In genomic region chr11:85833761-85834385, GRCm38 (mm10) we compare ENCODE assay signal across 9 mouse cellular contexts. TPM values are rescaled to one million over a fixed set of nuclear protein-coding genes. Genes with fewer than 3 reads are reported as not detected.
DNase-seq lines count a peak whose midpoint lies in the region; ATAC-seq and TF ChIP-seq lines count a peak whose summit lies in the region.
"Had no signal": no experiment of that assay in that cellular context is flagged by ENCODE, and none has a peak within 500 bp of the region (broad histone marks: within the 10 kb centered on the region; RNA-seq: fewer than 3 reads in every experiment).

No protein-coding gene starts in this region.

- no peaks in the 10 kb centered on the region for H3K4me1 ChIP-seq in kidney, adult 2 months (ENCODE audit: control insufficient read depth, insufficient read depth, low read length)
- peaks cover 3% of the 10 kb centered on the region; the same call in 1 of the 2 replicates for H3K4me1 ChIP-seq in embryonic fibroblast, embryonic 13.5 days (ENCODE audit: control insufficient read depth, insufficient read depth, low read length)
- peaks cover 38% of the 10 kb centered on the region for H3K4me1 ChIP-seq in neural tube, embryonic 11.5 days (ENCODE audit: control insufficient read depth, insufficient read depth, low read length)

- no peak for TF ChIP-seq CTCF in kidney, adult 2 months (conservative IDR thresholded peaks at IDR 0.05; ENCODE audit: insufficient read depth, insufficient read length, low read depth, low read length)
- TF ChIP-seq CTCF in embryonic fibroblast, embryonic 13.5 days (IDR thresholded peaks at IDR 0.05; ENCODE audit: borderline replicate concordance, insufficient read depth, low read length), result no peak

- H3K9ac ChIP-seq in neural tube, embryonic 11.5 days (ENCODE audit: low read length), result peak overlapping the region; percentile 57

- no peaks in the 10 kb centered on the region for H3K27me3 ChIP-seq in kidney, adult 2 months (replicated peaks; ENCODE audit: control insufficient read depth, insufficient read depth, low read length)
- H3K27me3 ChIP-seq in neural tube, embryonic 11.5 days (ENCODE audit: control insufficient read depth, insufficient read depth, low read length), result peaks cover 98% of the 10 kb centered on the region

- H3K27ac ChIP-seq in kidney, adult 2 months (ENCODE audit: insufficient read depth, low read depth, low read length), result peak overlapping the region; percentile 22
- no peak overlapping the region for H3K27ac ChIP-seq in embryonic fibroblast, embryonic 13.5 days (ENCODE audit: insufficient read depth, low read length)
- H3K27ac ChIP-seq in neural tube, embryonic 11.5 days (ENCODE audit: low read depth, low read length), result no peak overlapping the region

- peak; percentile 47 for DNase-seq in kidney, adult 2 months
- no peak for DNase-seq in kidney, adult 9 months
- DNase-seq in kidney, postnatal 10 days, result peak; percentile 60
- peak; percentile 52 for DNase-seq in neural tube, embryonic 11.5 days (ENCODE audit: low spot score)
- DNase-seq in gastrocnemius, postnatal 4 days (ENCODE audit: low spot score in 2 of 2), result no peak
- DNase-seq in left cerebral cortex, adult 9 months (ENCODE audit: low spot score in 2 of 2), result no peak
- DNase-seq in gastrocnemius, adult 18-20 months (ENCODE audit: low spot score), result no peak

- H3K4me3 ChIP-seq in kidney, adult 2 months (ENCODE audit: insufficient read depth, low read depth, low read length), result peak overlapping the region; percentile 81
- H3K4me3 ChIP-seq in embryonic fibroblast, embryonic 13.5 days (ENCODE audit: insufficient read depth, low read length), result peak overlapping the region; percentile 58
- H3K4me3 ChIP-seq in neural tube, embryonic 11.5 days (ENCODE audit: low read depth, low read length), result peak overlapping the region; percentile 46

- H3K4me2 ChIP-seq in neural tube, embryonic 11.5 days (ENCODE audit: low read depth), result peak overlapping the region; percentile 90

- 22% methylated on average over 11 of the region's 11 CpGs for WGBS in kidney, adult 2 months
- under 1% methylated on average over 11 of the region's 11 CpGs for WGBS in neural tube, embryonic 11.5 days

- TF ChIP-seq POLR2A in kidney, adult 2 months (IDR thresholded peaks at IDR 0.05; ENCODE audit: low read depth, low read length), result no peak
- TF ChIP-seq POLR2A in embryonic fibroblast, embryonic 13.5 days (IDR thresholded peaks at IDR 0.05; ENCODE audit: low read depth, low read length), result no peak

- no peaks in the 10 kb centered on the region for H3K9me3 ChIP-seq in neural tube, embryonic 11.5 days (ENCODE audit: control insufficient read depth, low read length)

- ATAC-seq in neural tube, embryonic 11.5 days (ENCODE audit: insufficient read depth, low FRiP score, low TSS enrichment), result no peak

- peaks cover 2% of the 10 kb centered on the region; the same call in 1 of the 2 replicates for H3K36me3 ChIP-seq in kidney, adult 2 months (ENCODE audit: control insufficient read depth, insufficient read depth, low read length)
- no peaks in the 10 kb centered on the region for H3K36me3 ChIP-seq in neural tube, embryonic 11.5 days (ENCODE audit: control insufficient read depth, insufficient read depth, low read length)
- H3K36me3 ChIP-seq: G1E had no signal

RNA-seq across cellular contexts. Expression of gene Tbx2, which starts 1.5 kb away (rescaled TPM):
- polyA plus RNA-seq in kidney, adult 2 months (2012; rRNA removed), result 58.5 and 66.9 TPM in 2 replicates
- 2.2 and 3.0 TPM in 2 replicates for polyA plus RNA-seq in embryonic fibroblast, embryonic 13.5 days (2011; ENCODE audit: insufficient read length, low read depth, missing spikeins)
- polyA plus RNA-seq in neural tube, embryonic 11.5 days (2014; fragmentation: Nextera tagmentation; extraction: Ambion mirVana), result 4.0 and 4.7 TPM in 2 replicates
- 10 to 100 TPM; 17.1 to 20.8 TPM for total RNA-seq in gastrocnemius, postnatal 4 days (2021)
- 1 to 10 TPM; 1.3 to 1.7 TPM for total RNA-seq in gastrocnemius, adult 18-20 months (2021)

RNA-seq across cellular contexts. Expression of gene Gm11444, which starts 16.3 kb away (rescaled TPM):
- not detected in 2 replicates for polyA plus RNA-seq in kidney, adult 2 months (2012; rRNA removed)
- polyA plus RNA-seq in embryonic fibroblast, embryonic 13.5 days (2011; ENCODE audit: insufficient read length, low read depth, missing spikeins), result not detected in 2 replicates
- polyA plus RNA-seq in neural tube, embryonic 11.5 days (2014; fragmentation: Nextera tagmentation; extraction: Ambion mirVana), result not detected in 2 replicates
- not detected for total RNA-seq in gastrocnemius, postnatal 4 days (2021)
- not detected for total RNA-seq in gastrocnemius, adult 18-20 months (2021)
- total RNA-seq: G1E had no signal
- polyA plus RNA-seq: G1E had no signal

RNA-seq across cellular contexts. Expression of gene Tbx4, which starts 52.3 kb away (rescaled TPM):
- 0.08 TPM in 2 replicates for polyA plus RNA-seq in kidney, adult 2 months (2012; rRNA removed)
- polyA plus RNA-seq in embryonic fibroblast, embryonic 13.5 days (2011; ENCODE audit: insufficient read length, low read depth, missing spikeins), result 2.8 and 12.0 TPM in 2 replicates
- polyA plus RNA-seq in neural tube, embryonic 11.5 days (2014; fragmentation: Nextera tagmentation; extraction: Ambion mirVana), result 0.20 and 0.24 TPM in 2 replicates
- 1 to 10 TPM; 5.8 to 6.2 TPM for total RNA-seq in gastrocnemius, postnatal 4 days (2021)
- 1 to 10 TPM; 1.3 to 1.4 TPM for total RNA-seq in gastrocnemius, adult 18-20 months (2021)
- total RNA-seq: G1E had no signal
- polyA plus RNA-seq: G1E had no signal

Comparison
In these comparisons a context has a peak if more than half of its experiments do, and no peak if none do; other contexts are left out.
1. DNase-seq: peak in kidney, adult 2 months (single experiment), kidney, postnatal 10 days (single experiment) and neural tube, embryonic 11.5 days (single experiment); none in kidney, adult 9 months (single experiment), gastrocnemius, postnatal 4 days (0 of 2), left cerebral cortex, adult 9 months (0 of 2) and gastrocnemius, adult 18-20 months (single experiment).
2. RNA of gene Tbx2, which starts 1.5 kb away (polyA plus RNA-seq): 58.5 to 66.9 TPM in kidney, adult 2 months; 4.0 to 4.7 TPM in neural tube, embryonic 11.5 days and 2.2 to 3.0 TPM in embryonic fibroblast, embryonic 13.5 days; every median in the first group is over 10 times any median in the second.
3. Peak in every context shown above with its lines, with median percentiles within 50 percentile points of each other: H3K4me3 ChIP-seq.